ENCODE assay signal across 9 mouse cellular contexts in the genomic region with DNA sequence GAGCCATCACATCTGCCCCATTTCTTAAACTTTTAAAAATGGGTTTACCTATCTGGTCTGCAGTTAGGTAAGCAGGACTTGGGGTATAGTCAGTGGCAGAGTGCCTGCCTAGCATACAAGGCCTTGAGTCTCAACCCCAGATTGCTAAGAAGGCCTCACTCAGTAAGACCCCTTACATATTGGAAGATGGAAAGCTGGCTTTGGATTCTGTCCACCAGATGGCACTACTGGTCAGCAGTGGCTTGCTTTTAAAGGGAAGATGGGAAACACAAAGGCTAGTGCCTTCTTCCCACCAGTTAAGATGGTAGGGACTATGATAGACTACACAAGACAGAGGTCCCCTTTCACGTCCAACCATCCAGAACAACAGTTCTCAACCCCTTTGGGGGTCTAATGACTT. TPM values are rescaled to one million over a fixed set of nuclear protein-coding genes. Genes with fewer than 3 reads are reported as not detected.
DNase-seq lines count a peak whose midpoint lies in the region; ATAC-seq and TF ChIP-seq lines count a peak whose summit lies in the region.
"Had no signal": no experiment of that assay in that cellular context is flagged by ENCODE, and none has a peak within 500 bp of the region (broad histone marks: within the 10 kb centered on the region; RNA-seq: fewer than 3 reads in every experiment).

No protein-coding gene starts in this region.

- H3K27ac ChIP-seq in layer of hippocampus, adult 2 months = no peak overlapping the region
- no peak overlapping the region for H3K27ac ChIP-seq in embryonic facial prominence, embryonic 10.5 days (replicated peaks)
- H3K27ac ChIP-seq in limb, embryonic 10.5 days = no peak overlapping the region
- H3K27ac ChIP-seq: midbrain, embryonic 12.5 days had no signal

- H3K9me3 ChIP-seq in embryonic facial prominence, embryonic 10.5 days = peaks cover 4% of the 10 kb centered on the region; the same call in 1 of the 2 replicates
- H3K9me3 ChIP-seq in limb, embryonic 10.5 days (replicated peaks) = no peaks in the 10 kb centered on the region

- H3K27me3 ChIP-seq in embryonic facial prominence, embryonic 10.5 days (replicated peaks; ENCODE audit: low read depth, poor library complexity, severe bottlenecking) = no peaks in the 10 kb centered on the region
- H3K27me3 ChIP-seq in limb, embryonic 10.5 days (ENCODE audit: low read depth, poor library complexity, severe bottlenecking) = no peaks in the 10 kb centered on the region
- H3K27me3 ChIP-seq: midbrain, embryonic 12.5 days had no signal

- ATAC-seq in CD4-positive, CD25-positive, alpha-beta regulatory T cell, adult 4 months = no peak

- H3K4me3 ChIP-seq in layer of hippocampus, adult 2 months = no peak overlapping the region
- no peak overlapping the region for H3K4me3 ChIP-seq in embryonic facial prominence, embryonic 10.5 days
- no peak overlapping the region for H3K4me3 ChIP-seq in limb, embryonic 10.5 days
- H3K4me3 ChIP-seq: midbrain, embryonic 12.5 days had no signal

- no peaks in the 10 kb centered on the region for H3K4me1 ChIP-seq in embryonic facial prominence, embryonic 10.5 days
- H3K4me1 ChIP-seq in limb, embryonic 10.5 days = no peaks in the 10 kb centered on the region
- H3K4me1 ChIP-seq: midbrain, embryonic 12.5 days had no signal

- peak; percentile 45 for DNase-seq in CD4-positive, CD25-positive, alpha-beta regulatory T cell, adult 2 months (ENCODE audit: low read depth, low spot score)
- DNase-seq in layer of hippocampus, adult 2 months (ENCODE audit: low spot score in 2 of 2) = peak in 1 of 2 experiments; percentile 59
- no peak for DNase-seq in layer of hippocampus, adult 9-10 months (ENCODE audit: low spot score)
- peak; percentile 83 for DNase-seq in NIH3T3 (ENCODE audit: low read depth)
- DNase-seq in embryonic facial prominence, embryonic 10.5 days (ENCODE audit: low spot score) = peak; percentile 46
- peak; percentile 37 for DNase-seq in limb, embryonic 10.5 days (ENCODE audit: low spot score)
- peak; percentile 38 for DNase-seq in retina, postnatal 7 days (ENCODE audit: low read depth, low spot score)

- 60% methylated on average over 1 of the region's 1 CpGs for WGBS in embryonic facial prominence, embryonic 10.5 days
- WGBS in limb, embryonic 10.5 days = 65% methylated on average over 1 of the region's 1 CpGs

- peaks cover 41% of the 10 kb centered on the region for H3K36me3 ChIP-seq in embryonic facial prominence, embryonic 10.5 days (replicated peaks)
- peaks cover 37% of the 10 kb centered on the region for H3K36me3 ChIP-seq in limb, embryonic 10.5 days

- TF ChIP-seq CTCF in layer of hippocampus, adult 2 months (conservative IDR thresholded peaks at IDR 0.05) = peak; percentile 89

RNA-seq across cellular contexts. Expression of a gene that starts 20.3 kb away (rescaled TPM):
- polyA plus RNA-seq in CD4-positive, CD25-positive, alpha-beta regulatory T cell, adult 4 months (2017; shearing (Covaris generic)) = 10 to 100 TPM; 27.6 to 35.3 TPM
- 10 to 100 TPM; 19.3 to 20.7 TPM for total RNA-seq in layer of hippocampus, adult 2 months (2021)
- 39.0 and 39.1 TPM in 2 replicates for polyA plus RNA-seq in embryonic facial prominence, embryonic 10.5 days (2016; fragmentation: Nextera tagmentation; extraction: Ambion mirVana)
- polyA plus RNA-seq in limb, embryonic 10.5 days (2016; fragmentation: Nextera tagmentation; extraction: Ambion mirVana) = 38.8 and 42.4 TPM in 2 replicates
